Mouse (Mus musculus) brain, embryonic 14.5 days (tissue): ENCODE measurements around the gene Olfr571.

Experiments used
- CTCF ChIP-seq: fragments of 200-500 bp; IDR thresholded peaks from 2 replicates; pipeline ENCODE4 v1.5.1; 2012; ENCODE audit warnings: inconsistent platforms, mild to moderate bottlenecking, moderate library complexity, borderline replicate concordance; ENCODE audit not compliant: insufficient read depth, insufficient read length; ENCODE audit errors: extremely low read depth
- POLR2A ChIP-seq: fragments of 200-500 bp; IDR thresholded peaks from 2 replicates; pipeline ENCODE4 v1.6.1; 2012; ENCODE audit warnings: mild to moderate bottlenecking, inconsistent platforms, borderline replicate concordance; ENCODE audit not compliant: poor library complexity, insufficient read depth, insufficient read length, severe bottlenecking; ENCODE audit errors: extremely low read depth

DNA sequence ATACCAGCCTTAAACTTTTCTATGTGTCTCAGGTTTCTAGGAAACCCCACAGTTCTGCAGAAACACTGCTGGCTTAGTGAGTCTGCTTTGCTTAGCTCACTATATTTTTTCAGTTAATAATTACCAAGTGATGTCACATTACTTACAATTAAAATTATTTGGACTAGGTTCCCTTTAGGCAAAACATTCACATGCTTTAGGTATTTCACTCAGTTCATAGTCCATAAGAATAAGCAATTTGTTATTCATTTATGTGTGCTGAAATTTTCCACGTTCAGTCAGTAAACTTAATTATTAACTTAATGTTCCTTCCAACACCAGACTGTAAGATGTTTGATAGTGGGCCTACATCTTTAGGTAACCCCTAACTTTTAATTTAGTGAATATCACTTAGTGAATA lies 33.4 kb upstream of the Olfr571 start:
- no peak for TF ChIP-seq CTCF
- TF ChIP-seq POLR2A = no peak
